Mouse (Mus musculus): ENCODE results near the gene Tmem132c.
"Not testable (repeated sequence)": the region's sequence is repeated elsewhere in the genome, so short reads cannot be mapped to it uniquely, and the experiment has no call there.

Tmem132c gene

DNA sequence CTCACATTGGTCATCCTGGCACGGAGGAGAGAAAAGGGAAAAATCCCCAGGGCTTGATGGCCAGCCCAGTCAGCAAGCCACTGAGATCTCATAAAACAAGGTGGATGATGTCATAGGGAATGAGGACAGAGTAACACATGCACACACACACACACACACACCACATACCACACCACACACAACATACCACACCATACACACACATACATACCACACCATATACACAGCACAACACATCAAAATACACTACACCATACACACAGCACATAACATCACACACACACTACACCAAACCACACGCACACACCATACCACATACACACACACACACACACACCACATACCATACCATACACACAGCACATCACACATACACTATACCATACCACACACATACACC lies 104.8 kb downstream of the Tmem132c start:
- DNase-seq (ENCODE audit: low spot score): no peak

DNA sequence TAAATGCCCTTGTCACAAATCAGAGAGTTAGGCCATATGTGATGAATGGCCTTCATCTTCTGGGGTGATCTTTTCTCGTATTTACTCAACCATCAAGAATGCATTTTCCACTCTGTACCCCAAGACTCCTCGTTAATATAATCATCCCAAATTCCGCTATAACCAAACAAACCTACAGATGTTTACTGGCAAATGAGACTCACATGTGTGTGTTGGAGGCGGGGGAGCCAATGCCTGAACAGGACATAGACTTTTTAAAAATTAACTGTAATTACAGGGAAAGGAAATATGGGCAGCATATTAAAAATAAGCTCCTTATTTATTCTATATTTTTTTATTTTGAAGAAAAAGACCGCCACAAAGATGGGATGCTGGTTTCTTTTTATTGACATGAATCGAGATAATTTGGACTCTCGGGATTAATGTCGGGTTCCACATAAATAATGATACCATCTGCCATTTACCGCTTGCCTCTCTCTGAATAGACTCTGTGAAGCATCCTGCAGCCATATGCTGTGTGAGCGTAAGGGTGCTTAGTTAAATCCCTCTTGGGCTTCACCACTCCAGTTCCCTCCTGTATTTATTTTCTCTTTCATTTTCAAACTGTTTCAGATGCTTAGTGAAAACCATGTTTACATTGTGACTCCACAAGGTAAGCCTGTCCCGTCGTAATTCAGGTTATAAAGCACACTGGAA lies 105.6 kb downstream of the Tmem132c start:
- no peak for DNase-seq (ENCODE audit: low spot score)

DNA sequence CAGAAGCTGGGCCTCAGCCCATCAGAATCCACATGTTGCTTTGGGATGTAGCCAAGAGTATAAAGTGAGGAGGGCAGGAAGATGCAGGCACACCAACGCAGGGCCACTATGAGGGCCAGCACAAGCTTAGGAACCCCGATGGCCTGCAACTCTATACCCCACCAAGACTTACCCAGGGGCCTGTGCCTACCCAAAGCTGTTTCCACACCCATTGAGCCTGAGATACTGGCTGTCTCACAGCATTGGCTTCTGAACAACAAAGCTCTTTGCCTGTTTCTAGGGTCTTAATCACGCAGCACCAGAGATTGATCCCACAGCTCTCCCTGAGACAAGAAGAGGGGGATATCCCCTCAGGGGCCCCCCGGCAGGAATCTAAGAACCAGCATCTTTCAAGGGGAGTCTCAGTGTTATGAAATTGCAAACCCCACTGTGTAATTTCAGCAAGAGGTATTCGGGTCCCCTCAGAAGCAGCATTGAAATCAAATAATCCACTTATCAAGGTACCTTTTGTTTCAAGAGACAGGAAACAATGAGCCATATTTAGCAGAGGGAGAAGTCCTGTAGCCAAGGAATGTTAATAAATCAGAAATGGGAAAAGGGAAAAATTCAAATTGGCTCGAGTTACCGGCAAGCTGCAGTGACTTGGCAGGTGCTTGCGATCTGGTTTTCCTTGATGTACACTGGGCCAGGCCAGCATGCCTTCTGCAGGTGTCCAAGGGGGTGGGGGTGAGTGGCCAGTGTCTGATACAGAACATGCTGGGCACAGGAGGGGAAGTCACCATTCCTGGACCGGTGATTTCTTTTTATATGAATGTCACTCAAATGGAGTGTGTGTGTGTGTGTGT lies 107.8 kb downstream of the Tmem132c start:
- no peak for DNase-seq (ENCODE audit: low spot score)

DNA sequence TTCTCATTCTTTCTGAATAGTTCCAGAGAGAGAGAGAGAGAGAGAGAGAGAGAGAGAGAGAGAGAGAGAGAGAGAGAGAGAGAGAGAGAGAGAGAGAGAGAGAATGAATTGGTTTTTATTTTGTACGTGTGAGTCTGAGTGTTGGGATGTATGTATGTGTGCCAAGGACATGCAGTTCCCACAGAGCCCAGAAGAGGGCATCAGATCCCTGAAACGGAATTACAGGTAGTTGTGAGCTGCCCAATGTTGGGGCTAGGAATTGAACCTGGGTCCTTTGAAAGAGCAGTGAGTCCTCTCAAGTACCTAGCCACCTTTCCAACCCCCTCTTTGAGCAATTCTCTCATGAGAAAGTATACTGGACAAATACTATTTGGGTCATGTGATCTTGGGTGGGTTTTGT lies 111.4 kb downstream of the Tmem132c start:
- DNase-seq (ENCODE audit: low spot score): no peak

DNA sequence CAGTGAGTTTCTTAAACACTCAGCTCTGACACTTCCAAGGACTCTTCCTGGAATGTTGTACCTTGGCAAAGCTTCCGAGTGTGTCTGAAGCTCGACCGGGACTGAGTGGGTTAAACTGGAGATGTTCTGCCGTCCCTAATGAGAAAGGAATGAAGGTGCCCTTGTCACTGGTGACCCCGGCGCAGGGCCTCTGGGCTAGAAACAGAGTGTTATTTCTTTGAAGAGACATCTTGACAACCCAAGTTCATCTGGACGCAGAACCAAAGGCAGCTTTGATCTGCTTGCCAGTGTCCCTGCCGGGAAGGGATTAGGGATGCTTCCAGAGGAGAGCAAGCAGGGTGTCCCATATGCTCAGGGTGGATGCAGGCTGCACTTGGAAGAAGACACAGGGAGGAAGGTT lies 114.2 kb downstream of the Tmem132c start:
- no peak for DNase-seq (ENCODE audit: low spot score)

DNA sequence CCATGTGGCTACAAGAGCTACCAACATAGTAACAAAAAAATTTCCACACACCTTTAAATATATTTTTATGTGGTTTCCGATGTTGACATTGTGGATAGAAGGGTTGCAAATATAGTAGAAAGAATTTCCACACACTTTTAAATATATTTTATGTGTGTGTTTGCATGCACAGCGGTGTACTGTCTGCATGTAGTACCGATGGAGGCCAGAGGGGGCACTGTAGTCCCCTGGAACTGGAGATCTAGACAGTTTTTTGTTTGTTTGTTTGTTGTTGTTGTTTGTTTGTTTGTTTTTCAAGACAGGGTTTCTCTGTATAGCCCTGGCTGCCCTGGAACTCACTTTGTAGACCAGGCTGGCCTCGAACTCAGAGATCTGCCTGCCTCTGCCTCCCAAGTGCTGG lies 116.3 kb downstream of the Tmem132c start:
- not testable (repeated sequence) for DNase-seq (ENCODE audit: low spot score)

DNA sequence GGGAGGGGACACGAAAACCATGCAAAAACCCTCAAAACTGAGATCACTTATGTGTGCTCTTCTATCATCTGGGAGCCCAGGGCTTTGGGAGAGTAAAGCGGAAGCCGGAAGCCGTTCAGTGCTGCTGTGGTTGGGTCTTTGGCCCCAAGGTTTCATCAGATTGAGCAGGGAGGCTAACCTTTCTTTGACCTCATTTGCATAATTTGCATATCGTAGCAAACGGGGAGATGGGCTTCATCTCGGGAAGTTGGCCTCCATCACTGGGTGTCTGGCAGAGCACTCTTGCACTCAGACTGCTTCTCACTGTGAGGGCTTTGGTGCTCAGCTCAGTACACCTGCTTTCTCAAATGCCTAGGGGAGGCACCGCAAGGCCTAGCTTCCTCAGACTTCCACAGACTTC lies 119.5 kb downstream of the Tmem132c start:
- no peak for DNase-seq (ENCODE audit: low spot score)

DNA sequence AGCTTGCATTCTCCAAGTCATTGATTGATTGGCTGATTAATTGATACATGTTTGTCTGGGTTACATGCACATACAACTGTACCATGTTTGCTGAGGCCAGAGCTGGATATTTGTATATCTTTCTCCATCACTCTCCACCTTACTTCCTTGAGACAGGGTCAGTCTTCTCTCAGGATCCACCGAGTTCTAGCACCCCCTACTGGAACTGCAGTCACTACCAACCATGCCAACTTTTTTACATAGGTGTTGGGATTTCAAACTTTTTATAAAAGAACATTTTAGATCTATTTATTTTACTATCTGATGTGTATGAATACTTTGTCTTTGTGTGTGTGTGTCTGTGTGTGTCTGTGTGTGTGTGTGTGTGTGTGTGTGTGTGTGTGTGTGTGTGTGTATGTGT lies 123.5 kb downstream of the Tmem132c start:
- DNase-seq (ENCODE audit: low spot score): no peak

DNA sequence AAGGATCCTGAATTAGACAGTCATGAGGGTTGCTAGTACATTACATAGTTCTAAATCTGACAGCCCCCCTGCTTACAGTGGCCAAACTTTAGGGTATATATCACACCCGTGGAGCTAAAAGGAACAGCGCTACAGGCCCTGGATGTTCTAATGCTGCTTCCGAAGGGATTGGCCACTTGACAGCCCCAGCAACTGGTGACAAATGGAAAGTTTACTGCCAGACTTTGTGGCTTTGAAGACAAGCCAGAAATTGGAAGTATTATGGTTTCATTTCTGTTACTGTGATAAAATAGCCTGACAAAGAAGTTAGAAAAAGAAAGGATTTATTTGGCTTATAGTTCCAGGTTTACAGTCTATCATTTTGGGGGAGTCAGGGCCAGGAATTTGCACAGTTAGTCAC lies 126.6 kb downstream of the Tmem132c start:
- no peak for DNase-seq (ENCODE audit: low spot score)

DNA sequence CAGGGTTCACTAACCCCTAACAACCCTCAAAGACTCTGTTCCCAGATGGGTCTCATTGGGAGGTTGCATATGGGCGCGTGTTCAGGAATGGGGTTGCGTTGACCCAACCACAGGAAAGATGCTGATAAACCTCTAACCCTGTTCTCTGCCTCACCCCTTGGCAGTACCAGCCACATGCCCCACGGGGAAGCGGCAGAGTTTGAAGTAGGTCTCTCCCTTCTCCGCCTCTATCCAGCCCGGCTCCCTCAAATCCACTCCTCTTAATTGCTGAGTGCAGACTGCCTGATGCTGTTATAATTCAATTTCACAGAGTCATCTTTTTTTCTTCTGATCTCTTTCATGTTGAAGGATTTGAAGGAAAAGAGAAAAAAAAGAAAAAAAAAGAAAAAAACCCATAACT lies 128.2 kb downstream of the Tmem132c start:
- DNase-seq (ENCODE audit: low spot score): no peak

DNA sequence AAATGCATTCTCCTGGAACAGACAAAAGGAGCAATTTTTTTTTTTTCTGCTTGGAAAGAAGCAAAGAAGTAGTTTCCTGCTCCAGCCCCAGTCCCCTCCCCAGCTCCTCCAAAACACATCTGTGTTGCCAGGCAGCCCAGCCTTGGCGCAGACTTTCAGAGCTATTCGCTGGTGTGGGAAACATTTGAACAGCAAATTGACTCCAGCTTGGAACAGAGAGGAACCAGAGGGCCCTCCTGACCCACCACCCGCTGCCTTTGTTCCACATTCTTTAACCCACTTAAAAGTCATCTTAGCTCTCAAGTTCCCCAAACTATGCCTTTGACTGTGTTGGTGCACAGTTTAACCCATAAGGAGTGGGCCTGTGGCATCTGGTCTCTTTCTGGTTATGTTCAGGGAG lies 128.9 kb downstream of the Tmem132c start:
- no peak for DNase-seq (ENCODE audit: low spot score)

DNA sequence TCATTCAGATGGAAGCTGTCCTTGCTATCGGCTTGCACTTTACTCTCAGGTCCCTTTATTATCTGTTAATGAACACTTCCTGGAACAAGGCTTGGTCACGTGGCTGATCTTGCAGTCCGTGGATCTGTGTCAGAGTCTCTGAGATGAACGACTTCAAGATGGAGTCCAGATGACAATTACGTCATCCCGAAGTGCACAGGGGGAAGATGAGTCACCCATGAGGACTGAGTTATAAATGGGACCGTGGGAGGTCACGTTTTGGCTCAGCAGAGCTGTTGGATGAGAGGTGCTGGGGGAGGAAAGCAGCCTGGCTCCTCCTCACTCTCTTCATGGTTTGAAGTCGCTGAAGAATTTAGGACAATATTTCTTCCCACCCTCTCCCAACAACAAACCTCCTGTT lies 132.6 kb downstream of the Tmem132c start:
- no peak for DNase-seq (ENCODE audit: low spot score)

DNA sequence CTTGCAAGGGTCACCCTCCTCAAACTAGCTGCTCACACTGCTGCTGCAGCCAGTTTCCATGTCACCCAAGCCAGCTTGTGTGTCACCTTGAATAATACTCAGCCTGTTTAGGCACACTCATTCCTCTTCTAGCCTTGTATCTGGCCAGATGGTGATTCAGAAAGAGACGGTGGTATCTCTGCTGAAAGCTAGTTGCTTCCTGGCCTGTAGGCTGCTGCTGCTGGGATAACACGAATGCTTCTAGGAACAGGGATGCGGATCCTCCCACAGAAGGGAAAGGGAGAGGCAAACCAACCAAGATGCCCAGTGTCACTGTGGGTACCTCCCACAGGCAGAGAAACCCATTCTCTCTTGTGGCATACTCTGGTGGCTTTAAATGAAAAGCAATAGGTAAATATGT lies 134.0 kb downstream of the Tmem132c start:
- DNase-seq (ENCODE audit: low spot score): no peak

DNA sequence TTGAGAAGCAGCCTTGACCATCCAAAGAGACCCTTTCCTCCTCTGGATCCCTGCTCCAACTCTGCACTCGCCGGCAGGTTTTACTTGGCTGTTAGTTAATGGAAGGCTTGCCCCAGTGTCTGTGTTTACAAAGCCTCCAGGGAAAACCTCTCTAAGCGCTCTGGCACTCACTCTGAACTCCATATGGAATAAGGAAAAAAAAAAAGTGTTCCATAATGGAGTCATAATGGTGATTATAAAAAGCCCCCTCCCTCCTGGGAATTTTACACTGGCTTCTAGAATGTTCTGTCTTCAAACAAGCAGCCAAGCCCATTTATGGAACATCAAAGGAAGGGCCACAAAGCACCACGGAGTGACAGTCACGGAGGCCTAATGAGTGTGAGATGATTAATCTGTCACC lies 136.9 kb downstream of the Tmem132c start:
- DNase-seq (ENCODE audit: low spot score): no peak

DNA sequence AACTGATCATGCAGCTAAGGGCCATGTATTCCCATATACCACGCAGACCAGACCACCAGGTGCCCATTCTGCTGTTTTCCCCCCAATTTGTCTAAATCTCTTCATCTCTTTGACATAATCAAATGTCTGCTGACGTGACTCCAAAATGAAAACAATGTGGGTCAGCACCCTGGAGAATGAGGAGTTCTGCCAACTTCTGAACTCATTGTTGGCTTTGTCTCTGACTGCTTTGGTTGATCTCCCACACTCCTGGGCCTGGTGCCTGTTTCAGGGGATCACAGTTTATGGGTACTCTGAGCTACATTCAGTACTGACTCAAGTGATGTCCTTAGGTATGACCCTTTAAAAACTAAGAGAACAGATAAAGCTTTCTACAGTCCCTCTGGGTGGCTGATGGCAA lies 137.7 kb downstream of the Tmem132c start:
- no peak for DNase-seq (ENCODE audit: low spot score)

DNA sequence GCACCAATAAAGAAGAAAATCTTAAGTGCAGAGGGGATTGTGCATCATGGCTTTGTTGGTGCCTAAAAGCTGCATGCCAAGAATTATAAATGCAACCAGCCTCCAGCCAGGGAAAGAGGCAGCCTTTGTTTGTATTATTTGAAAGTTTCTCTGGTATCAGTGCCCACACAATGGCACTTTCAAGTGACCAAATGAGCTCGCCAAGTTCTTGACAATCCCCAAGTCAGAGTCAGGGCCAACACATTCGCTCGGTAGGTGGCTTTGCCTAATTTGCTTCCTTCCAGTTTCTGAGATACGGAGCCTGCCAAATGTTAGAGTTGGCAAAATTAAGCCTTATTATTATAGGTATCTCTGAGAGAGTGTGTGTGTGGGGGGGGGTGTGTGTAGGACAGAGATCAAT lies 139.6 kb downstream of the Tmem132c start:
- no peak for DNase-seq (ENCODE audit: low spot score)

DNA sequence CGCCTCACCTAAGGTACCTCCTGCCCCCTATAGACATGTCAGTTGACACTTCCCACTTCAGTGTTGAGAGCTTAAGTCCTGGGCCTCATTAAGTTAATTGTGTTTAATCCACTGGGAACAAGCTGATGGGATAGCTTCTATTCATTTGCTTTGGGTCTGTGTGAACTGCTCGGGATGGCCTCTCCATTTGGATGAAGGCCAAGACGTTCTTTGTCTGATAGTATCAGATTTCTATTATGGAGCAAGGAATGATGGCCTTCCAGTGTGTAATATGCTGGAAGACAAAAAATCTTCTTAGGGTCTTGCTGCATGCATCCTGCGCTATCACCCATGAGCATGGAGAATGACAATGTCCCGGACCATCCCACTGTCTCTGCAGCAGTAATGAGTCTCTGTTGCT lies 141.0 kb downstream of the Tmem132c start:
- DNase-seq (ENCODE audit: low spot score): no peak

DNA sequence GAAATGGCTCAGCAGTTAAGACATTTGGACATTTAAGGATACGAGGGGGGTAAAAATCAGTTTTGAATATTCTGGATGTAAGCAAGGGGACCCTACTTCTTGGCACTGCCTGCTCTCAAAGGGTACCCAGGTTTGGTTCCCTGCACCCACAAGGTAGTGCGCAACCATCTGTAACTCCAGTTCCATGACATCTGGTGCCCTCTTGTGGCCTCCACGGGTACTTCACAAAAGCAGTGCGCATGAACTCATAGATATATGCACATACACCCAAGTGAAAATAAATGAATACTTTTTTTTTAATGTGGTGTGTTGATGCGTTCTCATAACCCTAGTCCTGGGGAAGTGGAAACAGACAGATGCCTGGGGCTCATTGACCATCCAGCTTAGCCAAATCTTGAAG lies 149.6 kb downstream of the Tmem132c start:
- DNase-seq (ENCODE audit: low spot score): no peak

DNA sequence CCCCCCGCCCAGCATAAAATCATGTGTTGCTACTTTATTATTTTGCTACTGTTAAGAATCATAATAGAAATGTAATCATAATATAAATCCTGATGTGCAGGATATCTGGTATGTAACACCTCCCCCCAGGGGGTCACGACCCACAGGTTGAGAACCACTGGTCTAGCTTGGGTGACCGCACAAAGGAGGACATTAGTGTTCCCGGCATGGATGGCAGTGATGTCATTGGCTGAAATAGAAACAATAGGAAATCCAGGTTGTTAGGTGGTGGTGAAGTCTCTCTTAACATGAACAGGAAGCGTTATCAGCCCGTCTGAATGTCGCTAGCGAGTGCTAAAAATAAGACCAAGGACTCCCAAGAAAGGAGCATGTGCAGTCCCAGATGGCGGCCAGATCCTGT lies 155.3 kb downstream of the Tmem132c start:
- no peak for DNase-seq (ENCODE audit: low spot score)

DNA sequence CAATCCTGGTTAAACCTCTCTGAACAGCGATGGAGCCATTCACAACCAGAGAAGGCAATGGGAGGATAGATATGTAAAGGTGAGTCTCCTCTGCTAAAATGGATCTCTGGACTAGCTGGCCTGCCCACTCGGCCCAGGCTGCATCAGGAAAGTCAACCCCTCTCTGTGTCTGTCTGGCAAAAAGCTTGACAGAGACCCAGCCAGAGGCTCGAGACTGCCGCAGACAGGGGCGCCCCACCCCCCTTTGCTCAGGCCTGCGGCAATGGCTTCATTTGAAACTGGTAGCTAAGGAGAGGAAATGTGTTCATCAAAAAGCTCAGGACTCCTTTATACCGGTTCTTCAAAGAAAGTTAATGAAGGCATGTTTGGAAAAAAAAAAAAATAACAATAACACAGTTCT lies 156.4 kb downstream of the Tmem132c start:
- no peak for DNase-seq (ENCODE audit: low spot score)

DNA sequence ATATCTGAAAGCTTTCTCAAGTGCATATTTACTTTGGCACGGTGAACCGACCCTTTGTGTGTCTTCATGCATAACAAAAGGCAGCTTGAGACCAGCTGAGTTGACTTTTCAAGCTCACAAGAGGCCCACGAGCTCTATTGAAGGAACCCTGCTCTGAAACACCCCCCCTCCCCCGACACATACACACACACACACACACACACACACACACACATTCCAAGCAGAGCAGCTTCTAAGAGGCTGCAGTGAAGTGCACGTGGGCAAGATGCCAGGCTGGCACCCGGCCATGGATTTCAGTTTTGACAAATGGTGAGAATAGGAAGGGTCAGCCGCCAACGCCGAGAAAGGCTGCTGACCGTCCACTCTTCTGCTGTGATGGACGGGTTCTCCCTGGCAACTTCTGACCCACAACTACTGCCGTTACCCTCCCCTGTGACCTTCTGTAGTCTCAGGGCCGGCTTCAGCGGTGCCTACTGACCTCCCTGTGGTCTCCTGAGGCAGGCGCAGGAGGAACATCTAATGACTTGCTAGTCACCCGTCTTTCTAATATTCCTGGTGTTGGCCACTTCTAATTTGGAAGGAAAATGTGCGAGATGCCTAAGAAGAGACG lies 163.9 kb downstream of the Tmem132c start:
- DNase-seq (ENCODE audit: low spot score): peak; percentile 82

DNA sequence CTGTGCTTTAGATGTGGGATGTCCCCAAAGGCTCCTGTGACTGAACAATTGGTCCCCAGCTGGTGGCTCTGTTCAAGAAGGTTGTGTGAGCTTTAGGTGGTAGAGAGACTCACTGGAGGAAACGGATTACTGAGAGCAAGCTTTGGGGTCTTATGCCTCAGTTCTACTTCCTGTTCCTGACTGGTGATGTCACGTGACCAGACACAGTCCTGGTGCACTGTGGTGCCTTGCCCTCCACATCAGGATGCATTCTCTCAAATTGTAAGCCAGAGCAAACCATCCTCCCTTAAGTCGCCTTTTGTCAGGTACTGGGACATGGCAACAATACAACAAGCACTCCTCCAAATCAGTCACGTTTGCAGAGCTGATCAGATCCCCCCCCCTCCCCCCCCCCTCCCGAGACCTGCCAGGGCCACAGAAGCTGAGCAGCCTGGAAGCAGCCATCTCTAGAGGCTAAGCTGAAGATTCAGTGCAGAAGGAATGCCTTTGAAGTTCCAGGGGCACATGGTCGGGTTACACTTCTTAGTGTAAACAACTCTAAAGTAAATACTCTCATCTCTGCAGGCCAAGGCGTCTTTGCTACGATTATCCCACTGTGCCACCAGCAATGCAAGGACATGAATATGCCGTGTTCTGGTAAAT lies 164.5 kb downstream of the Tmem132c start:
- no peak for DNase-seq (ENCODE audit: low spot score)

DNA sequence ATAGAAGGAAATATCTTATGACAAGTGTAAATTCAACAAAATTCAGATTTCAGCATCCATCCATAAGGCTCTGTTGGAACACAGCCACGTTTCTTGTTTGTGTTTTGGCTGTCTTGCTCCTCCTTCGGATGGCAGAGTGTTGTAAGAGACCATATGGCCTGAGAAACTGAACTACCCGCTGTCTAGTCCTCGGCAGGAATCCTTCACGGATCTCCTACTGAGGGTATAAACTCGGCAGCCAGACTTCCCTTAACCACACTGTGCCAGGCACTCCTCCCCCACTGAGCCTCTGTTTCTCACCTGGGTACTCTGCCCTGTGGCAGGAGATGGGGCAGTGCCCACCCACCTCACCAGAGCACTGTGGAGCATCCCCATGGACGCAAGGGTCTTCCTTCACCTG lies 174.9 kb downstream of the Tmem132c start:
- no peak for DNase-seq (ENCODE audit: low spot score)
